ENCODE assay signal across 10 mouse cellular contexts in the genomic region with DNA sequence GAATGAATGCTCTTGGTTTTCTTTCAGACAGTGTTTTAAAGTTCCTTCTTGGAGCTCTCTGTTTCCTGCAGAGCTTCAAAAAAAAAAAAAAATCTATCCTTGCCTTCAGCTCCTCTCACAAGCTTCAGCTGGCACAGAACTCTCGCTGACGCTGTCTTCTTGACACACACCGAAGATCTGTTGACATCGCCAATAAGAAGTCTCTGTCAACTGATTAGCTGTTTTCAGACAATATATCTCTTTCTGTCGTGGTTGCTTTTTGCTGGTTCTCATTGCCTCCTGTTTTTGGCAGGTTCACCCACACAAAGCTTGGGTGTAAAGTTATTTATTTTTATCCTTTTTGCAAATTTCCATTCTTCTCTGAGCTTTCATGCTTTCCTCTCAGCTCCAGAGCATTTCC.
"Had no signal": no experiment of that assay in that cellular context is flagged by ENCODE, and none has a peak within 500 bp of the region (broad histone marks: within the 10 kb centered on the region; RNA-seq: fewer than 3 reads in every experiment).

No protein-coding gene starts in this region.

- DNase-seq: kidney, adult 18-20 months; kidney, postnatal 10 days; lung, embryonic 14.5 days; lung, postnatal 10 days; lung, postnatal 4 days; thymus, adult 18-20 months; thymus, postnatal 14 days had no signal

- ATAC-seq: intestine, embryonic 15.5 days; liver, embryonic 12.5 days; midbrain, embryonic 15.5 days had no signal
